Mouse (Mus musculus) frontal cortex, postnatal 25 days (tissue): ENCODE data around the gene Mmrn1.

Experiments
- DNase-seq, 2 experiments: peaks; one replicate each; pipeline ENCODE4 v3.0.0; 2022; ENCODE audit warnings: low spot score in 2 of 2

Gene Mmrn1

DNA sequence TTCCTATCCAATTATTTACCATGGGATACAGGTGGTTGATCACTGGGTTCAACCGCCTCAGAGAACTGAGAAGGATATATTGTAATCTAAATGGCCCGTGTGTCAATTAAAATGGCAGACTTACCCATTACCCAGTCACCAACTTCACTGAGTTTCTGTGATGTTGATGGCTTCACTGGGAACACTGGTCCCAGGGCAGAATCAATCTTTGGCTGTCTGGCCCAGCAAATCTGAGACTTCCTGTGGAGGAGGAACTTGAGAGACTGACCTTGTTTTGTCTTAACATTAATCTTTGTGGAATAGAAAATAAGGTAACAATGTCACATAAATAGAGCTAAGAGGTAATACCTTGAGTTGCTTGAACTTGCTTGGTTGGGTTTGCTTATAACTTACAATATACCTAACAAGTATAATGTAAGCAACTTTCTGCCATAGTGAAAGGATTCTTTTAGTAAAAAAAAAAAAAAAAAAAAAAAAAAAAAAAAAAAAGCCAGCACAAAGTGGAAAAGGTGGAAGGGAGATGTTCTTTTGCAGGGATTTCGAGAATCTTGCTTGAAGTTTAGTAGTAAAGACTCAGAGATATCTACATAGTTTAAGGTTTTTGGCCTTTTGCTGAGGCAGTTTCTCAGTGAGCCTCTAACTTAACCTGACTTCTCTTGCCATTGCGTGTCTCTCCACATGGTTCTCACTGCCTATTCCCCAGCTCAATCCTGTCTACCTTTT, 68.8 kb downstream of the Mmrn1 start:
- no peak for DNase-seq

- no peak for DNase-seq
These were observed 69.3 kb downstream of the Mmrn1 start for GRCm38 (mm10) chr6:60994114-60994513.

GRCm38 (mm10) chr6:60994521-60994920, 69.7 kb downstream of the Mmrn1 start:
- no peak for DNase-seq

- no peak for DNase-seq
These were observed 70.8 kb downstream of the Mmrn1 start for GRCm38 (mm10) chr6:60995596-60995995.

GRCm38 (mm10) chr6:60996328-60996727, 71.6 kb downstream of the Mmrn1 start:
- no peak for DNase-seq

DNA sequence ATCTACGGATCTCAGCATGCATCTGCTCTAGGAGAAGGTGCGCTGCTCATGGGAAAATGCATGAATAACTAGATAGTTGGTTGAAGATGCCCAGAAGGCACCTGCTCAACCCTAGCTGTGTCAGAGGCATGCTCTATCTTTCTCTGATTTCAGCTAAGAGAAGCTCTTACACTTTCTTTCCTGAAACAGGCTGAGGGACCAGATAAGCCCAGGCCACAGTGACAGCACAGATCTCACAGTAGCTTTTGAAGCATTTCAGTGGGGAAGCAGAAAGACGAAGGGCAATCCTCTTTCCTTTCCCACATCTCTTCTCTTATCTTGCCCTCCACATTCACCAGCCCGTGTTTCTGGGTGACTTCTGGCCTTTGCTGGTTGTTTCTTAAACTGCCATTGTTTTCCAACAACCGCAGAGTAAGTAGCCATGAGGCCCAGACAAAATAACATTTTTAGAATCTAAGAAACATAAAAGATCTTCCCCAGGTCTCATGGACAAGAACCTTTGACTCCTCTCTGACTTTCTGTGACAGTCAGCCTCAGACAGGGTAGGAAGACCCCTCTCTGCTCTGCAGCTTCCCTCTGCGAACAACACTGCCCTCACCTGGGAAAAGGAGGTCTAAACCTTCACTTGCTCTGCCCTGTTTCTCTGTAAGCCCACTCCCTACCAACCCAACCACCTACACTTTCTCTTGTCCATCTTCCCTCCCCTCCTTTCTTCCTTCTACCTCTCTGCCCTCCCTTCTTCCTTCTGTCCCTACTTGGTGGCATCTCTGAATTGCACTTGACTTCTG, 76.4 kb downstream of the Mmrn1 start:
- DNase-seq, result no peak

DNA sequence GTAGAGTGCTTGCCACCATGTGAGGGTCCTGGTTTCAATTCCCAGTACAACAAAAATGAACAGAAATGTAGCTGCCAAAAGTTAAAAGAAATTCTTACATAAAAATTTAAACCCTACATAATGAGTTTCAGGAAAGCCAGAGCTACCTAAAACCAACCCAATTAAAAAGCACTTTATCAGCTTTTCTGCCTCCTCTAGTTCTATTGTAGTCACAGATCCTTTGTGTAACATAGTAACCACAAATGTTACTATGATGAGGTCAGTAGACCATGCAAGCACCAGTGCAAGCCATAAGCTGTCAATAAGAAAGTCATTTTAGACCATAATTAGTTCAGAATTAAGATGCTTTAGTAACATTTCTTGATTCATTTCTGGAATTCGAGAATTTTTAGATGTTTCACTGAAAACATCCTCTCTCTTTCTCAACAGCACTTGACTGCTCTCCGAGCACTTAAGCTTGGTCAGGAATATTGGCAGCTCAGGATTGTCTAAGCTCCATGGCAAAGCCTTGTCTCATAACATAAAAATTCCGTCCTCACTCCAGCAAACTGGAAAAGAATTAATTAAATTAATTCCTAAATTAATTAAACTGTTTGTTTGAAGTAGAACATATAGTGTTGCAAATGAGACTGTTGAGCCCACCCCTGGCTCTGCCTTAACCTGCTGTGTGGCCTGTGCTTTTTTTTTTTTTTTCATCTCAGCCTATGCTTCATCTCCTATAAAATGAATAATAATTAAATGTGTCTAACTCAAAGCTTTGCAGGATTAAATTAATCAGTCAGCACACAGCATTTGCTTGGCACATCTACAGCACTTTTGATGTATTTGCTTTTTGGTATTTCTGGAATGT, 79.4 kb downstream of the Mmrn1 start:
- no peak for DNase-seq

- no peak for DNase-seq
These were observed 89.0 kb downstream of the Mmrn1 start for GRCm38 (mm10) chr6:61013780-61014179.

DNA sequence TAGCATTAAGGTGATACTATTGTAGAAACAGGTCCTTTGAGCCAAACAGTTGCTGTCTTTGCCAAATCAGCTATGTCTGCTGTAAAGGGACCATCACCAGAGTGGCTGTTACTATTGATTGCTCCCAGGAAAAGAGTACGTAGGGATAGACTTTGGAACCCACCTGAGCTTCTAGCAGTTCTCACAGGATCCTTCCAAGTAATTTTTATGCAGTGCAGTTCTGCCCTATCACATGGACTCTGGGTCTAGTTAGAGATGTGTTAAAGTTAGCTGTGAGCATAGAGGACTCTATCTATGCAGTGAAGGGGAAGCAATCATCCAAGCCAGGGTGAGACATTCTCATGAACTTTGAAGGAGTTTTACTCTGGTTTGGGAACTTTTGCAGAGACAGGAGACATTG, 94.9 kb downstream of the Mmrn1 start:
- no peak for DNase-seq

GRCm38 (mm10) chr6:61020995-61021394, 96.2 kb downstream of the Mmrn1 start:
- DNase-seq, result no peak

DNA sequence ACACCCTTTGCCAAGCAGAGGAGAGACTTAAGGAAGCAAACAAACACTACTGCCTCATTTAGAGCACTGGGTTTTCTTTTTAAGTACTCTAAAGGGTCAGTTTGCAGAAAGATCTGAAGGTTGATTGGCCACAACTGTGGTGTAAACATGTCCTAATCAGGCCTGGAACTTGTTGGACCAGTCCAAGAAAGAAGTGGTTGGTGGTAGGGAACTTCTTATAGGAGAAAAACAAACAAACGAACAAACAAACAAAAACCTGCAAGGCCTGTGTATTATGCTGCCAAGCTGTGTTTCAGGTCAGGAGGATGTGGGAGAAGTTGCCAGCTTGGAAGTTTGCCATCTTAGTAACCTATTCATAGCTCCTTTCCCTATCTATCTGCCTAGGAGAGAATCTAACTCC, 108.5 kb downstream of the Mmrn1 start:
- no peak for DNase-seq
